Mouse (Mus musculus) ovary, postnatal 36 days (tissue): ENCODE data around the gene Ppp1r15b.

Experiments
- DNase-seq: peaks from one replicate; pipeline ENCODE4 v3.0.0; 2022; ENCODE audit warnings: low spot score, mixed read lengths

Ppp1r15b gene

GRCm38 (mm10) chr1:133121246-133121645 lies 9.7 kb upstream of the Ppp1r15b start:
- DNase-seq = no peak

- no peak for DNase-seq
Measured at GRCm38 (mm10) chr1:133124137-133124536, 6.8 kb upstream of the Ppp1r15b start.

DNA sequence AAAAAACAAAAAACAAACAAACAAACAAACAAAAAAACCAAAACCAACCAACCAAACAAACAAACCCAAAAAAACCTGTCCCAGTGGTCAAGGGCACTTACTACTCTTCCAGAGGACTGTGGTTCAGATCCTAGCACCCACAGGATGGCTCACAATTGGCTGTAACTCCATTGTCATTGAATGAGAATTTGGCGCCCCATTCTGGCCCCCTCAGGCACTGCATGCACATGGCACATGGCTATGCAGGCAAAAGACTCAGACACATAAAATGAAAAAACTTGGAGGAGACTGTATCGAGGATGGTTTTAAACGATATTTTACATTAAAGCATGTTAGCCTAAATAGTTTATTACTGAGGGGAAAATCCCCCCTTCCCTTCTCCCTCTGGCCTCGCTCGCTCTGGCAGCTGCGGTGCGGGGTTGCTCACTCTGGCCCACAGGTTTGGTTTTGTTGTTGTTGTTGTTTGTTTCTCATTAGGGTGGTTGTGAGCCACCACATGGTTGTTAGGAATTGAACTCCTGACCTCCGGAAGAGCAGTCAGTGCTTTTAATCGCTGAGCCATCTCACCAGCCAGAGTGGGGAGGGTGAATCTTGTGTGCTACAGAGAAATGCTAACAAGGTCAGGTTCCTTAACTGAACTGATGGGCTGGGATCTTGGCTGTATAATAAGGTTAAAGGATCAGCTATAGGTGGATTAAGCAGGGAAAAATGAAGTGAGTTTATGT lies 5.1 kb upstream of the Ppp1r15b start:
- no peak for DNase-seq

GRCm38 (mm10) chr1:133126365-133126740 lies 4.6 kb upstream of the Ppp1r15b start:
- no peak for DNase-seq

- DNase-seq = no peak
Measured at GRCm38 (mm10) chr1:133127328-133127727, 3.6 kb upstream of the Ppp1r15b start.

- DNase-seq = no peak
Measured at GRCm38 (mm10) chr1:133129471-133130221, 1.3 kb upstream of the Ppp1r15b start.

DNA sequence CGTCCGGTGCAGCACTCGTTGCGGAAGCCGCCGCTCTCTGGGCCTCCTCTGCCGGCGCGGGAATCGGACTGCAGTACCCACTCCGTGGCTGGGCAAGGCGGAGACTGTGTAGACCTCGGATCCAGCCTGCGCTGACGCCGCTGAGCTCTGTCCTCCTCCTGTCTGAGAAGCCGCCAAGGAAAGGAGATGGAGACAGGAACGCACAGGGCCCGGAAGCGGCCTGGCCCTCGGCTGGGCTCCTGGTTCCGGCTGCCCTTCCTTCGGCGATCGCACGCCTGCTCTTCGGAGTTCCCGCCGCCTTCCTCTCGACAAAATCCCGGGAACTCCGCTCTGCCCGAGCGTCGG lies 590 bp downstream of the Ppp1r15b start:
- DNase-seq = no peak

DNA sequence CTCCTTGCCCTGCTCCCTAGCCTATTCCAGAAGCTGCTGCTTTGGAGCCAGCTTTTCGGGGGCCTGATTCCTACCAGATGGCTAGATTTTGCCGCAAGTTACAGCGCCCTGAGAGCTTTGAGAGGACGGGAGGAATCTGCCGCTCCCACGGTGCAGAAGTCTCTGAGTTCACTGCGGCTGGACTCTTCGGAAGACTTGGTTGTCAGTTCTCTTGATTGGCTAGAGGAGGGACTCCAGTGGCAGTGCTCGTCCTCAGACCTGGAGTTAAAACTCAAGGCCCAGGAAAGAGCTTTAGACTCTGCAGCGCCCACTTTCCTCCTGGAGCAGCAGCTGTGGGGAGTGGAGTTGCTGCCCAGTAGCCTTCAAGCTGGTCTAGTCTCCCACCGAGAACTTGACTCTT lies 993 bp downstream of the Ppp1r15b start:
- DNase-seq = no peak

DNA sequence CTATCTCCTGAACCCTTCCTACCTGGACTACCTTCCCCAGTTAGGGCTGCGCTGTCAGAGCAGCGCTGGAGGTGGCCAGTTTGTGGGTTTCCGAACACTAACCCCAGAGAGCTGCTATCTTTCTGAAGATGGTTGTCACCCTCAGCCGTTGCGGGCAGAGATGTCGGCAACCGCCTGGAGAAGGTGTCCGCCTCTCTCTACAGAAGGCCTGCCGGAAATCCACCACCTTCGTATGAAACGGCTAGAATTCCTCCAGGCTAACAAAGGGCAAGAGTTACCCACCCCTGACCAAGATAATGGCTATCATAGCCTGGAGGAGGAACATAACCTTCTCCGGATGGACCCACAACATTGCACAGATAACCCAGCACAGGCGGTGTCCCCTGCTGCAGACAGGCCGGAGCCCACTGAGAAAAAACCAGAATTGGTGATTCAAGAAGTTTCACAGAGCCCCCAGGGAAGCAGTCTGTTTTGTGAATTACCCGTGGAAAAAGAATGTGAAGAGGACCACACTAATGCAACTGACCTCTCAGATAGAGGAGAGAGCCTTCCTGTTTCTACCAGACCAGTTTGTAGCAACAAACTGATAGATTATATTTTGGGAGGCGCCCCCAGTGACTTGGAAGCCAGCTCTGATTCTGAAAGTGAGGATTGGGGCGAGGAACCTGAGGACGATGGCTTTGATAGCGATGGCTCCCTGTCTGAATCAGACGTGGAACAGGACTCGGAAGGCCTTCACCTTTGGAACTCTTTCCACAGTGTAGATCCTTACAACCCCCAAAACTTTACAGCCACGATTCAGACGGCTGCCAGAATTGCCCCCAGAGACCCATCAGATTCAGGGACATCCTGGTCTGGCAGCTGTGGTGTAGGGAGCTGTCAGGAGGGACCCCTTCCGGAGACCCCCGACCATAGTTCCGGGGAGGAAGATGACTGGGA lies 1.7 kb downstream of the Ppp1r15b start:
- no peak for DNase-seq

- DNase-seq = no peak
Measured at GRCm38 (mm10) chr1:133133425-133133824, 2.5 kb downstream of the Ppp1r15b start.

DNA sequence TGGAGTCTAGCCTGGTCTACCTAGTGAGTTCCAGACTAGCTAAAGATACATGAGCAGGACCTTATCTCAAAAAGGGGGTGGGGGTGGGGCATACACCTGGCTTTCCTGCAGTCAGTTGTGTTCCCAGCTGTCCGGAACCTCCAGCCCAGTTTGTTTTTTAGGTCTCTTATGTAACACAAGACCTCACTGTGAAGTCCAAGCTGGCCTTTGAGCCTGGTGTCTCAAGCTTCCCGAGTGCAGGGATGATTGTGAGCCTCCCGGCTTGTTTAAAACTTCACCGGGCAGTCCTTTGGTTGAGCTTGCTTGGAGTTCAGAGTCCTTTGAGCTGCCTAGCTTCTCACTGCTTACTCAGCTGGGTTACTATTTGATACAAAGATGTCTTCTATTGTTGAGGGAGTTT lies 3.1 kb downstream of the Ppp1r15b start:
- no peak for DNase-seq

DNA sequence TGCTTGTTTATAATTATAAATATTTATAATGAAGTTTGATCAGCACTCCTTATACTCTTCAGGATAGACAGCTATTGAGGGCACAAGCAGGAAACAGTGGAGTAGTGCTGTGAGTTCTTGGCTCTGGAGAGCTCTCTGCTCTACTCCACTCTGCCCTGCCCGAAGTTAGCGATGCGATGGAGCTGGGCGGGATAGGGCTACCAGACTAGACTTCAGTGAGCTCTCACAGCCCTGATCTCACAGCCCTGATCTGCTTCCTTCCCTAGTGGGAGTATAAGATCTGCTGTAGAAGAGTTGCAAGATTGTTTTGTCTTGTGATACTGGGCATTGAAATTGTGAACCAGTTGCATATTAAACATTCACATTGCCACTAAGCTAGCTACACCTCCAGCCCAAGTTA lies 3.9 kb downstream of the Ppp1r15b start:
- DNase-seq = no peak

DNA sequence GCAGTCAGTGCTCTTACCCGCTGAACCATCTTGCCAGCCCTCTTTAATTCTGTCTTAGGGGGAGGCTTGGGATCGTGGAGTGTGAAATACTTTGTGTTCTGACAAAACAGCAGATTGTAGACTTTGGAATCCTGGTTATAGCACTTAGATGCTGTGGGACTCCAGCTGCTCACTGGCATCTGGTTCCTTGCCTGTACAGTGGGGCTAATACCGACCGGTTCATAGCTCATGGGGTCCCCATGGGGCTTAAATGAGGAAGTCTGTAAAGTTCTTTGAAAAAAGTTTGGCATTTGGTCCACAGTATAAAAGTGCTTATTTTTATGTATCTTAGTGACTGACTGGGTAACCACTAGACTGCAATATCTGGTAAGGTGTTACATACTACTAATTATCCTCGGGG lies 4.9 kb downstream of the Ppp1r15b start:
- no peak for DNase-seq

GRCm38 (mm10) chr1:133138401-133138800 lies 7.5 kb downstream of the Ppp1r15b start:
- no peak for DNase-seq

DNA sequence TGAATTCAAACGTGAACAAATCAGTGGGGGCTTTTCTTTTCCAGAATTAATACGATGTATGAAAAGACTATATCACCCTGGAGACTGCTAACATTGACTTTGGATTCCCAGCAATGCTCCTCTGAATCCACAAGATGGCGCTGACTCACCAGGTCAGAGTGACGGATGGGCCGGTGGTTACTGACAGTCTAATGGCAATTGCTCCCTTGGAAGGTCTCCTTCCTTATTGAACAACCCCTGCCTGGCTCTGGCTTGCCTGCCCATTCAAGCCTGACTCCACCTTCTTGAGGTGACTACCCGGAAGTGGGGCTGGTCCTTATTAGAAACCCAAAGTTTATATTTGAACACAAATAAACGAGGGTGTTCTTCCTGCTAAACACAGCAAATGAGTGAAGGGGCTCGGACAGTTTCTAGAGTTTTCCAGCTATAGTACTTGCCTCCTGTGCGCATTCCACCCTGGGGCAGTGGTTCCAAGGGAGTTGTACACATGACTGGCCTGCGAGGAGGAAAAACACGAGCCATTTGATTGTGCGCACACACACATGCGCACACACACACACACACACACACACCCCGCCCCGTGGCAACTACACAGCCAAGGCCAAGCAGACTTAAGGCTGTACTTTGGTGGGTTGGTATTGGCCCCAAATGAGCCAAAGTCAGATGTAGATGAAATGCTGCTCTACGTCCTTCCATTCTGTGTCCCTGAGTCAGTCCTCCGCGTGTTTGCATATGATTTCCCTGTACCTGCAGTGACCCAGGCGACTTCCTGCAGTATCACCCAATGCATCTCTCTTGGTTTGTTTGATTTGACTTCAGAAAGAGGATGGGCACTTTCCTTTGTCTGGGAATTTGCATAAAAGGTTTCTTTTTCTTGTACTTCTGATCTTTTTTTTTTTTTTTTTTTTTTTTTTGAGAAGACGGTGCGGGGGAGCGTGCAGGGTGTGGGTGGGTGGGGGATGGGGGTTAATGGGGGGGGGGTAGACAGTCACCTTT lies 15.4 kb downstream of the Ppp1r15b start:
- no peak for DNase-seq

GRCm38 (mm10) chr1:133147324-133147723 lies 16.4 kb downstream of the Ppp1r15b start:
- DNase-seq = no peak

GRCm38 (mm10) chr1:133148122-133148521 lies 17.2 kb downstream of the Ppp1r15b start:
- DNase-seq = no peak

- DNase-seq = no peak
Measured at GRCm38 (mm10) chr1:133150556-133150955, 19.6 kb downstream of the Ppp1r15b start.

GRCm38 (mm10) chr1:133152213-133152612 lies 21.3 kb downstream of the Ppp1r15b start:
- DNase-seq = no peak

GRCm38 (mm10) chr1:133155270-133155669 lies 24.3 kb downstream of the Ppp1r15b start:
- DNase-seq = no peak

GRCm38 (mm10) chr1:133159128-133159564 lies 28.2 kb downstream of the Ppp1r15b start:
- no peak for DNase-seq
